Mouse (Mus musculus) testis, postnatal 14 days (tissue): ENCODE data around the gene Gm33543.

Source experiments
- DNase-seq: peaks from one replicate; pipeline ENCODE4 v3.0.0; 2021; ENCODE audit warnings: low spot score

Gene Gm33543

DNA sequence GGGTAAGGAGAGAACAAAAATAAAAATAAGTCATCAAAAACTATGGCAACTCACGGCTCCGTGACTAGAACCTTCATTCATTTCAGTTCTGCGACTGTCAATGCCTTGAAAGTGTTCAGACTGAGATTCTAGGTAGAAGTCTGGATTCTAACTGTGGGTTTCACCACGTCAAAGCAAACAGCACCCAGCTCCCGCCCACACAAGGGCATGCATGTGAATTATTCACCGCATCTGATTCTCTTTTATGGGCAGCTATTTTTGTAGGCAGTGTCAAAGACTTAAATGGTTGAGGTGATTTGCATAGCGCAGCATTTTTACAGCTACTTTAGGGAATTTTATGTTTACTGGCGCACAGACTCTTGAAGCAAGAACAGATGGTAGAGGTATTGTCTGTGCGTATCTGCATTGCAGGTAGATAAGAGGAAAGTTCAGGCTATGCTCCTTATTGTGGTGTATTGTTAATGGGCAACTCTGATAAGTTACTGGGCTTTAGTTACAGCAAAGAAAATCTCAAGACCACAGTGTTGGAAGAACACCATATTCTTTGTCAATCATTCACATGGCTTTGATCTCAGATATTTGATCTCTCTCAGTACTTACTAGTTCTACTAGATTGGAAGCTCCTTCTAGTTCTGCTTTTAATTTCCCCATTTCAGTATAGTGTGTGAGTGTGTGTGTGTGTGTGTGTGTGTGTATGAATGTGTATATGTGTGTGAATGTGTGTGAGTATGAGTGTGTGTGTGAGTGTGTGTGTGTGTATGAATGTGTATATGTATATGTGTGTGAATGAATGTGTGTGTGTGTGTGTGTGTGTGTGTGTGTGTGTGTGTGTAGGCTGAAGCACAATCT is at the start of gene Gm33543:
Gene Gm33543, minus strand, starts transcription at position 142 of the 849 bp plus-strand sequence.
- no peak for DNase-seq

DNA sequence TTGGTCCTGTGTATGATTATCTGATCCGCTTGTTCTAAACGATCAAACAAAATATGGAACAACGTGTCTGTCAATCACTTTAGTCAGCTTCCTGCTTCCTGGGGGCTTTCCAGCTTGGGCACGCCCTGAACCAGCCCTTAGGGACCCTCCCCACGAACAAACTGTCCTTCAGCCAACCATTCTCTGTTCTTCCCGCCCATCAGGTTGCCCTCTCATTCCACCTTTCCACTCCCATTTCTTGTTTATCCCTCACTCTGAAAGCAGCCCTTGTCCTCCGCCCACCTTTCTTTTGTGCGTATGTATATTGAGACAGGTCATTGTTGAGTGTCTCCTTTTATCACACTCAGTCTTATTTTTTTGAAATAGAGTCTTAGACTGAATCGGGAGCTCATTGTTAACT is 49.4 kb upstream of the Gm33543 start:
- no peak for DNase-seq

- DNase-seq = no peak
These were observed 48.7 kb upstream of the Gm33543 start for GRCm38 (mm10) chr10:95891214-95891960.

DNA sequence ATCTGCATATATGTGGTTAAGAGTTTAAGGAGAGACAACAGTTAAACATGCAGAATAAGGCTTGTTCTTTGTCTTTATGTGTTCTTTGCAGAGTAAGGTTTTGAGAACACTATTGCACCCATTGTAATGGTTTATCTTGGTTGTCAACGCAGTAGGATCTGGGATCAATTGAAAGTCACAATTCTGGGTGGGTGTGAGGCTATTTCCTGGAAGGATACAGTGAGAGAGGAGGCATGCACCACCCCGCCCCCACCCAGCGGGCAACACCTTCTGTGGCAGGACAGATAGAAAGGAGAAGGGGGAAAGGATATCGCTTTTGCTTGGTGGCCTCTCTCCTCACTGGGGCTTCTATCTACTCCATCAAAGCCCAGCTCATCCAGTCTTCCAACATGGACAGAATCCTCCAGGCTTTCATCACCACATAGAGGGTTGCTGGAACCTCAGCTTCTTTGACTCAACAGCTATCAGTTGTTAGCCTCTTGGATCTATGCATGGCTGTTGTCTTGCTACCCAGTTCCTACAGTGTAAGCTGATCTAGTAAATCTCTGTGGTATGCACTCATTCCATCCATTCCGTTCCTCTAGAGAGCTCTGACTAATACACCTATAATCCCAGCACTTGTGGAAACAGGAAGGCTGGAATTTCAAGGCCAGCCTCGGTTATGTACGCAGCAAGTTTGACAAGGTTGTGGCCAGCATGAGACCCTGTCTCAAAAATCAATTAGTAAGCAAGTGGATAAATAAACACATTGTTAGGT is 41.2 kb upstream of the Gm33543 start:
- DNase-seq = no peak

- no peak for DNase-seq
These were observed 39.3 kb upstream of the Gm33543 start for GRCm38 (mm10) chr10:95882036-95882435.

DNA sequence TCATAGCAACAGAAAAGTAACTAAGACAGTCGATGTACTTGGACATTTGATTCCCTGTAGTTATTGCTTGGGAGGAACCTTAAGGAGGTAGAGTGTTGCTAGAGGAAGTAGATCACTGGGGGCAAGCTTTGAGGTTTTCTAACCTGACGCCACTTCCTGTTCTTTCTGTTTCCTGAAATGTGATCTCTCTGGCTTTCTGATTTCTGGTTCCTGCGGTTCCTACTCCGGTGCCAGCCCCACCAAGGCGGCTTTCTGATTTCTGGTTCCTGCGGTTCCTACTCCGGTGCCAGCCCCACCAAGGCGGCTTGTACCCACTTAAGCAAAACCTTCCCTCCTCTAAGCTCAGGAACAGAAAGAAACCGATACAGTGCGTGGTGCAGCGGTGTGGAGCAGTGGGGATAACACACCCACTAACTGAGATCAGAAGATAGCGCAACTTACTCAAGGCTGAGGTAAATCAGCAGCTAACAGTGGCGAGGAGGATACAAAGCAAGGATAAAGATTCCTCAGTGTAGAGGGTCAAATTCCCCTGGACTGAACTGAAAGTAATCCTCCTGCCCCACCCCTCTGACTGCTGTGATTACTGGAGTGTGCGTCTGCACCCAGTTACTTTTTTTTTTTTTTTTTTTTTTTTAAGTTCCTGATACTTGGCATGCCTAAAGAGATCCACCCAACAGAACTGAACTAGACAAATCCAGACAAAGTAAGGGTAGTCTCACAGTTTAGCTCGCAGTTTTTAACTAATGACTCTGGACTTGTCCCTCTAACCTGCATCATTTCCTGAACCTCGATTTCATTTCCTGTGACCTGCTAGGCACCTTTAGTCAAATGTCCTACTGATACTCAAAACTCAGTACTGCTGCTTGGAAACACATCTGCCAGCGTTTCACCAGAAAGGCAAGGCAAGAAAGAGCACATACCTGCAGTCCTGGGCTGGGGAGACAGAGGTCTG is 37.5 kb upstream of the Gm33543 start:
- DNase-seq = no peak

DNA sequence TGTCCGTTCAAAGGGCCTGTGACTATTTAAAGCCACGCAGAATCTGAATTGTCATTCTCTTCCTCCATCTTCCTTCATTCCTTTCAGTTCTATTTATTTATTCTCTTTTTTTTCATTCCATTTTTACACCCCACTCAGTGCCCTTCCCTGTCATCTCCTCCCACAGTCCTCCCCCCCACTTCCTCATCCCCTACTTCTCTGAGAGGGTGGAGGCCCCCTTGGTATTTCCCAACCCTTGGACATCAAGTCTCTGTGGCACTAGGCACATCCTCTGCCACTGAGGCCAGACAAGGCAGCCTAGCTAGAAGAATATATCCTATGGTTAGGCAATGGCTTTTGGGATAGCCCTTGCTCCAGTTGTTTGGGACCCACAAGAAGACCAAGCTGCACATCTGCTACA is 28.1 kb upstream of the Gm33543 start:
- no peak for DNase-seq

- DNase-seq = no peak
These were observed 25.6 kb upstream of the Gm33543 start for GRCm38 (mm10) chr10:95868348-95868747.

GRCm38 (mm10) chr10:95867596-95867995 is 24.9 kb upstream of the Gm33543 start:
- DNase-seq = no peak

GRCm38 (mm10) chr10:95864349-95865124 is 21.8 kb upstream of the Gm33543 start:
- no peak for DNase-seq

- no peak for DNase-seq
These were observed 19.9 kb upstream of the Gm33543 start for GRCm38 (mm10) chr10:95862664-95863063.

DNA sequence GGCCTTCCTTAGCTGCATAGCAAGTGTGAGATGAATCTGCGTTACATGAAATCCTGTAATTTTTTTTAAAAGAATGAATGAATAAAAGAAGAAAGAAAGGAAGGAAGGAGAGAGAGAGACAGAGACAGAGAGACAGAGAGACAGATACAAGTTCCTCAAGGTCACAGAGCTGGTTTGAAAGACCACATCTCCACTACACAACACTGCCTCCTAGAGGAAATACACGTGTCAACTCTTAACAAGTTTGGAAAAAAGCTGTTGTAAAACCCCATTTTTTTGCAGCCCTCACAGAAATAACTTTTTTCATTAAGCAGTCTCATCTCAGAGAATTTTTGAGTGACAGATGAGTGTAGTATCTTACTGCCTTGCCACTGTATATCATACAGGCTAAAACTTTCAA is 15.4 kb upstream of the Gm33543 start:
- no peak for DNase-seq

GRCm38 (mm10) chr10:95855411-95855810 is 12.7 kb upstream of the Gm33543 start:
- no peak for DNase-seq

DNA sequence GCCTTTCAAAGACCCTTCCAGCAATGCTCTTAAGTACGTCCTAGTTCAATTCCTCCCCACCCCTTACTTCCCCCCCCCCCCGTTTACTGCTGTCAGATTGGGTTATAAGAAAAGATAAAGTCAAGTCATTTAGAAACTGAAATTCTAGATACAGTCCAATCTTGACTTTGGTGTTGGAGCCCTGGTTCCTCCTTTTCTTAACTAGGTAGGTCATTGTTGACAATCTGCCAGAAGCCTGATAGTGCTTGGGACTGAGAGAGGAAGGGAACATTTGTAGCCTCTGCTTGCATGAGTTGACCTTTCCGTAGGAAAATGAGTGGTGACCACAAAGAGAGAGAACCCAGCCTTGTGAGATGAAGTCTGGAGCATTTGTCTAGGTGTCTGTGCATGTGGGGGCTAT is 7.8 kb upstream of the Gm33543 start:
- no peak for DNase-seq

DNA sequence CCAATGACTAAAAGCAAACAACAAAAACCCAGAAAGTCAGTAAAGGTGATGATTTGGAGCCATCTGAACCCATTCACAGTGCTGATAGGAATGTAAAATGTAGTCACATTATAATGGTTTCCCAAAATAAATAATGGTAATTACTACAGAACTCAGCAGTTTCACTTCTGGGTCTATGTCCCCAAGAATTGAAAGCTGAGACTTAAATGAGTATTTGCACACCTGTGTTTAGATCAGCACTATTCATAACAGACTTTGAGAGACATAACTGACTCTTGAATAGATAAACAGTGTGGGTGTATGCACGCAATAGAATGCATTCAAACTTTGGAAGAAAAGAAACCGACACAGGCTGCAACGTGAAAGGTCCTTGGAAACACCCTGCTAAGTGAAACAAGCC is 4.0 kb upstream of the Gm33543 start:
- no peak for DNase-seq

- DNase-seq = no peak
These were observed 3.6 kb upstream of the Gm33543 start for GRCm38 (mm10) chr10:95846281-95846680.

DNA sequence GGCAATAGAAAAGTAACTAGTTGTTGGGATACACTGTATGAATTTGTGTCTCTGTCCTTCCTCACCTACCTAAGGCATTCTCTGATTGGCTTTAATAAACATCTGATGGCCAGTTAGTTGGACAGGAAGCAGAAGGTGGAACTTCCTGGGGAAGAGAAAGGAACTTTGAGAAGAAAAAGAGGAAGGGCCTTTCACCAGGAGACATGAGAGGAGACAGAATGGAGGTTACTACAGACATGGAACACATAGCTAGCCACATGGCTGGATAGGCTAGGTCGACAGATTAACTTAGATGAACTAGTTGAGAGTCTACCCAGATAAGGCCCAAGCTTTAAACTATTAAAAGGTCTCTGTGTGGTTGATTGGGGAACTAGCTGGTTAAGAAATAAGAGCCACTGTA is 1.1 kb upstream of the Gm33543 start:
- no peak for DNase-seq

GRCm38 (mm10) chr10:95841241-95841640 is 1.5 kb downstream of the Gm33543 start:
- no peak for DNase-seq

DNA sequence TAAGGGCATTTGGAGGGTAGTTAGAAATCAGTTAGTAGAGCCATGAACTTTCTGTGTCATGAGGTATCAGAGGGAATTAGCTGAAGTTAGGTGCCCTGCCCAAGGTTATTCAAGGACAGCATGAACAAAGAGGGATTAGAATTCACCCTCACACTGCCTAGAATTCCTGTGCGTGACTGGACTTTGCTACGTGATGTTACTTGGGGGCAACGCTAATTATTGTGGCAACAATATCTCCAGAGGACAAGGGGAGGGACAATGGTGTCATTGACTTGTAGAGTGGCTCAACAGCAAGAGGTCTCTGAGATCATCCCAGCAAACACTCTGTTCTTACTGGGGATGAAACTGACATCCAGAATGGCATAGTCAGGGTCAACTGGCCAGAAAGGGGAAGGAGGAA is 2.9 kb downstream of the Gm33543 start:
- no peak for DNase-seq

GRCm38 (mm10) chr10:95839036-95839435 is 3.7 kb downstream of the Gm33543 start:
- no peak for DNase-seq
